Mouse (Mus musculus): ENCODE results near the gene Ctu2.

The Ctu2 gene

GRCm38 (mm10) chr8:122445203-122445602, 30.7 kb upstream of the Ctu2 start:
- no peak for DNase-seq (ENCODE audit: low read depth, low spot score)

- DNase-seq (ENCODE audit: low read depth, low spot score), result no peak
These were observed 24.7 kb upstream of the Ctu2 start for GRCm38 (mm10) chr8:122451161-122451703.

- DNase-seq (ENCODE audit: low read depth, low spot score), result no peak
These were observed 23.8 kb upstream of the Ctu2 start for GRCm38 (mm10) chr8:122452154-122452553.

GRCm38 (mm10) chr8:122454409-122454808, 21.5 kb upstream of the Ctu2 start:
- no peak for DNase-seq (ENCODE audit: low read depth, low spot score)

GRCm38 (mm10) chr8:122457171-122457570, 18.8 kb upstream of the Ctu2 start:
- no peak for DNase-seq (ENCODE audit: low read depth, low spot score)

- DNase-seq (ENCODE audit: low read depth, low spot score), result peak; percentile 38
These were observed 16.6 kb upstream of the Ctu2 start for GRCm38 (mm10) chr8:122459218-122459900.

GRCm38 (mm10) chr8:122459990-122460389, 16.0 kb upstream of the Ctu2 start:
- no peak for DNase-seq (ENCODE audit: low read depth, low spot score)

GRCm38 (mm10) chr8:122460524-122461472, 15.1 kb upstream of the Ctu2 start, which contains the start of gene Snai3:
Gene Snai3, minus strand, starts transcription at chr8:122460733.
- DNase-seq (ENCODE audit: low read depth, low spot score), result peak; percentile 78

- DNase-seq (ENCODE audit: low read depth, low spot score), result peak; percentile 40
These were observed 14.3 kb upstream of the Ctu2 start for GRCm38 (mm10) chr8:122461473-122462148.

- DNase-seq (ENCODE audit: low read depth, low spot score), result no peak
These were observed 13.4 kb upstream of the Ctu2 start for GRCm38 (mm10) chr8:122462510-122462909.

GRCm38 (mm10) chr8:122463651-122464640, 12.0 kb upstream of the Ctu2 start:
- DNase-seq (ENCODE audit: low read depth, low spot score), result no peak

GRCm38 (mm10) chr8:122464985-122465384, 11.0 kb upstream of the Ctu2 start:
- no peak for DNase-seq (ENCODE audit: low read depth, low spot score)

GRCm38 (mm10) chr8:122467816-122468215, 8.1 kb upstream of the Ctu2 start:
- no peak for DNase-seq (ENCODE audit: low read depth, low spot score)

- no peak for DNase-seq (ENCODE audit: low read depth, low spot score)
These were observed 6.5 kb upstream of the Ctu2 start for GRCm38 (mm10) chr8:122469407-122469806.

GRCm38 (mm10) chr8:122469965-122470364, 6.0 kb upstream of the Ctu2 start:
- no peak for DNase-seq (ENCODE audit: low read depth, low spot score)

GRCm38 (mm10) chr8:122470691-122471090, 5.3 kb upstream of the Ctu2 start:
- DNase-seq (ENCODE audit: low read depth, low spot score), result no peak

GRCm38 (mm10) chr8:122473911-122474421, 2.0 kb upstream of the Ctu2 start:
- no peak for DNase-seq (ENCODE audit: low read depth, low spot score)

- peak; percentile 49 for DNase-seq (ENCODE audit: low read depth, low spot score)
These were observed 887 bp upstream of the Ctu2 start for GRCm38 (mm10) chr8:122474951-122475560.

GRCm38 (mm10) chr8:122482448-122482847, 6.5 kb downstream of the Ctu2 start:
- no peak for DNase-seq (ENCODE audit: low read depth, low spot score)

GRCm38 (mm10) chr8:122483877-122484276, 7.9 kb downstream of the Ctu2 start:
- peak; percentile 24 for DNase-seq (ENCODE audit: low read depth, low spot score)

All from A20 (cell line).